Mouse (Mus musculus) erythroid progenitor cell, adult 5-6 weeks (primary cell): ENCODE data around the gene Rnf227. TPM values are rescaled to one million over a fixed set of nuclear protein-coding genes. Genes with fewer than 3 reads are reported as not detected.

Experiments used
- ATAC-seq: replicated peaks from 2 replicates; pipeline ENCODE4 v1.8.0; 2016; ENCODE audit warnings: moderate number of reproducible peaks, mild to moderate bottlenecking, moderate TSS enrichment, inconsistent platforms; ENCODE audit not compliant: poor library complexity, low FRiP score, severe bottlenecking
- total RNA-seq, 2 experiments: library from RNA; stranded (forward) in 1 of 2; stranded (reverse) in 1 of 2; fragments of 150-400 nt in 1 of 2; fragments of 186-747, 209-891 nt in 1 of 2; gene quantifications; 2 replicates each; pipeline versions ENCODE4 v1.2.3 to v1.2.4; 2015 to 2017; ENCODE audit warnings: low replicate concordance in 2 of 2

The Rnf227 gene
- total RNA-seq, 2 experiments from 2014 or later: 1.7 to 3.9 TPM

GRCm38 (mm10) chr11:69327648-69328047 is 12.6 kb upstream of the Rnf227 start:
- no peak for ATAC-seq

DNA sequence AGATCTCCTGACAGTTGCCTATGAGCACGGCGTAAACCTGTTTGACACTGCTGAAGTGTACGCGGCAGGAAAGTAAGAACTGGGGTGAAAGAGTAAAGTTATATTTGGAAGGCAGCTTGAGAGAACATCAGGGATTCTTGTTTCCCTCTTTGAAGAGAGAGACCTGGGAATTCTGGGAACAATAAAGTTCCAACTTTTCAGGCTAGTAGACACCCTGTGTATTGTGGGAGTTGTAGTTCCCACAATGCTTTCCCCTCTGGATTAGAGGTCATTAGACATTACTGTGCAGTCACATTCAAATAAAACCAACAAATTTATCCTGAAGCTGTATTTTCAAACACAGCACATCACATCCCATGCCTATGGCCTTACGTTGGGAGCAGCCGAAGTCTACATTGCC is 11.7 kb upstream of the Rnf227 start:
- no peak for ATAC-seq

DNA sequence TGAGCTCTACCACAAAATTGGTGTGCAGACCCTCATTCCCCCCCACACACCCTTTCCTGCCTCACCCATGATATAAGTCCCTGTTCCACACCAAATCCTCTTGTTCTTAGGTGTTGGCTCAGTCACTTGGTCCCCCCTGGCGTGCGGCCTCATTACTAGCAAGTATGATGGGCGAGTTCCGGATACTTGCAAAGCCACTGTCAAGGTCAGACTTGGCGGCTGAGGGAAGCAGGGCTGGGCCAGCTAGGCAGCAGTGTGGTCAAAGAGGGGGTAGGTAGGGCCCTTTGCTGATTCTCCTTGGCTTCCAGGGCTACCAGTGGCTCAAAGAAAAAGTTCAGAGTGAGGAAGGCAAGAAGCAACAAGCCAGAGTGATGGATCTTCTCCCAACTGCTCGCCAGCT is 9.1 kb upstream of the Rnf227 start:
- ATAC-seq: no peak

GRCm38 (mm10) chr11:69331929-69332405 is 8.3 kb upstream of the Rnf227 start:
- ATAC-seq: peak; percentile 55

- ATAC-seq: no peak
Measured at GRCm38 (mm10) chr11:69332713-69333253, 7.5 kb upstream of the Rnf227 start.

DNA sequence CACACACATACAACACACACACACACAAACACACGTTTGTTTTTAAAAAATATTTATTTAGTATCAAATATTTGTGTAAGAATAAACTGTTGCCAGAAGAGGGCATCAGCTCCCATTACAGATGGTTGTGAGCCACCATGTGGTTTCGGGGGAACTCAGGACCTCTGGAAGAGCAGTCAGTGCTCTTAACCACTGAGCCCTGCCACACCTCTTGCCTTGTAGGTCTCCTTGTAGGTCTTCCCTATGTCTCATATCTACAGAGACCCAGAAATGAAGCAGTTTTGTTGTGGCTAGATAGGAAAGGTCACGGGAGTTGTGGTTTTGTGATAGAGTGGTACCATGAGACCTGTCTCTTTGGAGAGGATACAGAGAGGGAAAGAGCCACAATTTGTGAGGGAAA is 6.3 kb upstream of the Rnf227 start:
- ATAC-seq: 0 out of 2 replicates have a peak, but pooled peaks have one; percentile 11

DNA sequence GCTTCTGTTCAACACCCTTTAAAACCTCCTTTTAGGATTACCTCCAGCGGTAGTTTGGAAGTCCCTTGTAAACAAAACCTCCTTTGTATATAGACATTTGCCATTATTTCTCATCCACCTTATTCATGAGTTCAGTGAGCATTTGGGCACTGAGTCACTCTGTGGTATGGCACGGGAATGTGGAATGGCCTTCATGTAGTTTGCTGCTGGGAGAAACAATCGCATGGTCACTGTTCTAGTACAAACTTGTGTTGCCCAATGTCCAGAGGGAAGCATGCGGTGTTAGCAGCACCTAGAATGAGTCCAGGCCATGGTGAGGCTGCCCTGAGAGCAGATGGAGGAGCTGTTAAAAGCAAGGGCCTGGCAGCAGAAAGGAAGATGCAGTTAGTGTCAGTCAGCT is 5.5 kb upstream of the Rnf227 start:
- no peak for ATAC-seq

GRCm38 (mm10) chr11:69346441-69346840 is 6.2 kb downstream of the Rnf227 start:
- no peak for ATAC-seq

DNA sequence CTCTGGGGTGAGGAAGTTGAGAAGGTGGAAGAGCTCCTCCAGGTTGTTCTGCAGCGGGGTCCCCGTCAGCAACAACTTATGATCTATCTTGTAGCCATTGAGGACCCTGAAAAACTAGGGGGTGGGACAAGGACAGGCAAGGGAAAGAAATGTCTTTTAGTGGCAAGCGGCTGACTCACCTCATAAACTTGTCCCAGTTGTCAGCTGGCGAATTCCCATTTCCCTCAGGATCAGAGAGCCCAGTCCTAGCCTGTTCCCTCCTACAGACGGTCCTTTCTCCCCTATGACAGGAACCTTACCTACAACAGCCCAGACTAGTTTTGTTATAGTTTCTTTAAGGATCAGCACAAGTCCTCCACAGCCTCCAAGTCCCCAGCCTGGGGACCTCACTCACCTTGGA is 16.3 kb downstream of the Rnf227 start:
- ATAC-seq: no peak

DNA sequence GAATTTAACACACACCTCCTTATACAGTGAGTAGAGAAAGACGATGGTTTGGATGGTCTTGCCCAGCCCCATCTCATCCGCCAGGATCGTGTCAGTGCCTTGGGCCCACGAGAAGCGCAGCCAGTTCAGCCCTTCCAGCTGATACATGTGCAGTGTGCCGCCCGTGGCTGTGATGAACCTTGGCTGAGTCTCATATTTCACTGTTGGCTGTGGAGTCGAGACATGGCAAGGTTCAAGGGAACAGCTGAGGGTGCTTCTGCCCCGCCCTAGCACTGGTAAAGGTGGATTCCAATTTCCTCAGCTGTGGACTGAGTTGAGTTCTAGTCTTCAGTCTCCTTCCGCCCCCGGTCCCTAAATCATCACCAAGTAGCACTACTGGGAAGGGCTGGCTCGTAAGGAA is 17.4 kb downstream of the Rnf227 start:
- ATAC-seq: no peak

GRCm38 (mm10) chr11:69362021-69362420 is 21.8 kb downstream of the Rnf227 start:
- ATAC-seq: no peak

DNA sequence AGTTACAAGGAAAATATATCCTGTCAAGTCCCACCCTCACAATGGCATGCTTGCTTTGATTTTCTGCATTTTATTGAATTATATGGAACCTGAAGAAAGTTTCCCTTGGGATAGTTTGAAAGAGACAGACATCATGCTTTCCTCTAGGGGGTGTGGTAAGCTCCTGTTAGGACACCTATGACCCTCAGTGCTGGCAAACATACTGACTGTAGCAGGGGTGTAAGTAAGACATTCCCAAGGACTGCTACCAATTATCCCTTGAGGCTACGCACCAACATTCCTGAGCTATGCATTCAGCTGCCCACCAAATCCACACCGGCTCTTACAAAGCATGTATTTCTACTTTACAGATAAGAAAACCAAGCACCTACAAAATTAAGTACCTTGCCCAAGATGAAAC is 22.2 kb downstream of the Rnf227 start:
- no peak for ATAC-seq

DNA sequence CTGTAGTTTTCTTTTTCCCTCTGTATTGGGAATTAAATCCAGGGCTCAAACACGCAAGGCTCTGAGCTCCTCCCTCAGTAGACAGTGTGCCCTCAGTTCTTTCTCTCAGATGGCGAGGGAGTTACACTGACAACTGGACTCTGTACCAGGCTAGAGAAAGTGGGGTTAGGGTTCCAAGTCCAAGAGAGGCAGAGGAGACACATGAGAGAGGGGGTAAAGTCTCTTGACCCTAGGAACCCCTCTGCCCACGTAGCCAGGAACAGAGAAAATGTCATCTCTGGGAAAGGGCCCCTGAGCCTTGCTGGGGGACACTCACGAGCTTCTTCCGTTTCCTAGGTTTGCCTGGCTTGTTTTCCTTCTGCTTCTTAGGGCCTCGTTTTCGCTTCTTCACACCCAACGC is 24.1 kb downstream of the Rnf227 start:
- no peak for ATAC-seq

DNA sequence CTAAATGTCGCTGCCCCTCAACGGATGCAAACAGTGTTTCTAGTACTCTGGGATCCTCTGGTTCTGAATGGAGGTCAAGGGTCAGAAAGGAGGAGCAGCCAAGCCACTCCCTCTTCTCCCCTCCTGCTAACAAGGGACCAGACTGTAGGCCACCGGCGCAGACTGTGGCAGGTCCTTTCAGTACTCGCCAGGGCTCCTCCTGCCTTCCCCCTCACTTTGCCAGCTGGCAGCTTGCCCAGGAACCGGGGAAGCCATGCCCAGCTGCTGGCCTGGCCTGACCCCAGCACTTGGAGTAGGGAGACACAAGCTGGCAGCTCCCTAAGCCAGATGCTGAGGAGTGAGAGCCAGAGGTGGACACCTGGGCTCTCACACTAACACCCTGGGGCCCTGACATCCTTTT is 24.6 kb downstream of the Rnf227 start:
- peak; percentile 42 for ATAC-seq

- no peak for ATAC-seq
Measured at GRCm38 (mm10) chr11:69365722-69366121, 25.5 kb downstream of the Rnf227 start.

DNA sequence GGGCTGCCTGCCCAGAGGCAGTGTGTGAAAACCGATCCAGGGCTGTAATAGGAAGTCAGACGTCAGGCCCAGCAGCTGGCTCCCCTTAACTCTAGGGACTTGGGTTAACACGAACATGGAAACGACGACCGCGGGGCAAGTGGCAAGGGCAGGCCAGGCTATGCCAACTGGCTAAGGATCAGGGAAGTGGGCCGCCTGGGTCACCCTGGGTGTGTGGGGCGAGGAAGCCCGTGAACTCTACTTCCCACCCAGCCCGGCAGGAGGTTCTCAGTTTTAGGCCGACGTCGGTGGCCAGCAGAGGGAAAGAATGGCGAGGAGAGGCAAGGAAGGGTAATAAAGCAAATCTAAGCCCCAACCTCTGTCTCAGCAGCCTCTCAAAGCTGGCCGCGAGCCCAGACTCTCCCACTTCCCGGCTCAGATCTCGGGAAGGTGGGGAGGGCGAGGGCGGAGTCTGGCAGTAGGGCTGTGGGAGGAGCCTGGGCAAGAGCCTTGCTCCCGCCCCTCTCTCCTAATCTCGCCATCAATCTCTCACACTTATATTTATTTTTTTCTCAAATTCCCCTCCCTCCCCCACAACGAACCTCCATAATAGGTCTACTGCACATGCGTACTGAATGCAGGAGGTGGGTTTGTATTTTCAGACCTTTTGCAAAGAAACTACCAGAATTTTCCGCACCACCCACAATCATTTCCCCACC is 26.0 kb downstream of the Rnf227 start:
- ATAC-seq: peak; percentile 74

DNA sequence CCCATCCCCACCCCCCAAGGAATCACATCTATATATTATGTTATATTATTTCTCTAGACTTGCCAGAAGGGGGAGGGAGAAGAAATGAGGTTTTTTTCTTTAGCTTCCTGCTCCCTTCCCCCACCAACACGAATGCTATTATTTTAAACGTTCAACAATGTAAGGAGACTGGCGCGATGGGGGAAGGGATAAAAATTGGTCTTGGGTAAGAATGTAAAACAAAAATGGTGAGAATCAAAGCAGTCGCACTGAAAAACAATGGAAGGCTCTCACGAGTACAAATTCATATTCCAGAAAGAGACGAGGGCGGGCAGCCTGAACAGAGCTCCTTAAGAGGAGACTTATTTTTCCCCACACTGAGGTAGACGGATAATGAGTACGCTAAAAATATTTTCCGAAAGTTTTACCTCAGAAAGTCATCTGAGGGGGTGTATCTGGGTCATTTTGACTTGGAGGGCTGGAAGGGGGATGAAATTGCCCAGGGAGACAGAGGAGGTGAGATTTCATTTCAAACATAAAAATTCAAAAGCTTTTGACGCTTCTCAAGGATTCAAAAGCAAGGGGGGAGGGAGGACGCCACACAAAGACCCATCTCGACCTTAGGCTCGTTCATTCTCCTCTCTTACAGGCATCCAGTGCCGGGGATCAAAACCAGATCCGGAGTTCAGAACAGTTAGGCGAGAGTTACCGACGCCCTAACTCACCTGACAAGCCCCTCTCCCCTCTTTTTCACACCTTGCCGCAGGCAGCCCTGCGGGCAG is 26.8 kb downstream of the Rnf227 start:
- ATAC-seq: no peak

GRCm38 (mm10) chr11:69367616-69368355 is 27.5 kb downstream of the Rnf227 start:
- no peak for ATAC-seq

DNA sequence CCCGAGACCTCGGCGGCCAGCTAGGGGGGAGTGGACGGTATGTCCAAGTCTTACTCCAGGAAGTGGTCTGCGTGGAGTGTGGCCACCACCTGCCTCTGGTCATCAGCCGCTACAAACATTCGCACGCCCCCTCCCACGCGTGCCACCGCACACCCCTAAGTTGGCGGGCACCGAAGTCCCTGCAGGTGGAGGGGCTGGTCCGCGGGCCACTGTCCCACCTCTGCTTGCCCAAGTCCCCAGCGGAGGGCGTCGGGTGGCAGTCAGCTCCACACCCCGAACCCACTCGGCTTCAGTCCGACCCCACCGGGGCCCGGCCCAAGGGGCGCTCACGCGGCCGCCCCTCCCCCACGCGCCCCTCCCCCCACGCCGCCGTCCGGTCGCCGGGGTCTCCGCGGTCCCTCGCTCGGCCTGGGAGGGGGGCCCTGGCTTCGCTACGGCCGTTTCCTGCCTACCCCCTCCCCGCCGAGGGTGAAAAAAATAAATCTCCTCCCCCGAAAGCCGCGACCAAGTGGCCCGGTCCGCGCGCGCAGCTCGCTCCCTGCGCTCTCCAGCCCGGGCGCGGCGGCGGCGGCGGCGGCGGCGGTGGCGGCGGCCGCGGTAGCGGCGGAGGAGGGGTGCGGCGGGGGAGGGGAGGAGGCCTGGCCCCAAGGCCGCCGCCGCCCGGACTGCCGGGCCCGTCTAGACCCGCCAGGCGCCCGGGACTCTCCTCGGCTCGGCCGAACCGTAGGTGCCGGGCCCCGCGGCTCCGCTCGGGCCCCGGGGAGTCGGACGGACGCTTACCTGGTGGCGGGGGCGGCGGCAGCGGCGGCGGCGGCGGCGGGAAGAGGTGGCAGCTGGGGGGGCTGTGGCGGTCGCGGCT is 28.3 kb downstream of the Rnf227 start:
- ATAC-seq: no peak
